Mouse (Mus musculus) gastrocnemius, postnatal 36 days (tissue): ENCODE measurements around the gene Kcnq1. TPM values are rescaled to one million over a fixed set of nuclear protein-coding genes. Genes with fewer than 3 reads are reported as not detected.

Experiments used
- DNase-seq, 2 experiments: peaks; one replicate each; pipeline ENCODE4 v3.0.0; 2022
- intact Hi-C: fragments of 180-260 bp; cut with DNase I; formaldehyde crosslinking; loops from one replicate; pipeline ENCODE4 v1.15.1; 2025
- total RNA-seq, 2 experiments: library from RNA; stranded (reverse); gene quantifications; 2 replicates each; pipeline ENCODE4 v1.2.3; 2021

The Kcnq1 gene
- total RNA-seq, 2 experiments from 2014 or later = 0.31 to 0.69 TPM

GRCm38 (mm10) chr7:143253126-143253871 is 147.1 kb downstream of the Kcnq1 start:
- DNase-seq = no peak
- intact Hi-C loops = no loop called here

- no peak for DNase-seq
- intact Hi-C loops = no loop called here
These were observed 148.7 kb downstream of the Kcnq1 start for GRCm38 (mm10) chr7:143254901-143255300.

- intact Hi-C loops = no loop called here
- no peak for DNase-seq
These were observed 155.1 kb downstream of the Kcnq1 start for GRCm38 (mm10) chr7:143261246-143261645.

DNA sequence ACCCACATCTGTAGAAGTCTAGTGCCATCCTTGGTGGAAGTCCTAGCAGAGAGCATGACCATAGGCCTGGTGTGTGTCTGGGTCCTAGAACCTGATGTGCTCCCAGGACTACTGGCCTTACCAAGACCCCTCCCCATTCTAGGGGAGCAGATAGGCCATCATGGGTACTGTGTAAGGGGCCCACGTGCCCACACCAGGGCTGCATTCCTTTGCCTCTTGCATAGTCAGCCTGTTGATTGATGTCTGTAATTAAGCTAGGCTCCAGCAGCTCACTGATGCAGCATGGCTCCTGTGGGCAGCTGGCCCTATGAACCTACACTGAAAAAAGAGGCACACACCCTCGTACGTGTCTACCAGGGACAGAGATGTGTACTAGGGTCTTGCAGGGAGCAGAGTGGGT is 157.4 kb downstream of the Kcnq1 start:
- intact Hi-C loops = no loop called here
- DNase-seq = no peak

DNA sequence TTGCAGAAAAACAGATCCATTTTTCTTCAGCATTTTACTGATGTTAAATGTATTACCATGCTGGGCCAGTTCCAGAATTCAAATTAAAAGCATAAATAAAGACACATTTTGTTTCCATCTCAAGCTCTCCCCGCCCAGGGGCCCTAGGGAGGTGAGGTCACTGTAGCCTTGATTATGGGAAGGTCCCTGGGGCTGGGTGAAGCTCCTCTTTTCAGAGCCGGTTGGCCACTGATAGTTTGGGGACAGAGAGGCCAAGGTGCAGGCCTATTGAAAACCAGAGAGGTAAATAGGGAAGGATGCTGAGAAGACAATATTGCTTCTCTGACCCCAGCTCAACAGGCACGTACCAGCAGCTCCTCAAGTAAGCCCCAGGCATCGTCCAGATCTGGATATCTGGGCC is 157.8 kb downstream of the Kcnq1 start:
- DNase-seq = no peak
- intact Hi-C loops = no loop called here

DNA sequence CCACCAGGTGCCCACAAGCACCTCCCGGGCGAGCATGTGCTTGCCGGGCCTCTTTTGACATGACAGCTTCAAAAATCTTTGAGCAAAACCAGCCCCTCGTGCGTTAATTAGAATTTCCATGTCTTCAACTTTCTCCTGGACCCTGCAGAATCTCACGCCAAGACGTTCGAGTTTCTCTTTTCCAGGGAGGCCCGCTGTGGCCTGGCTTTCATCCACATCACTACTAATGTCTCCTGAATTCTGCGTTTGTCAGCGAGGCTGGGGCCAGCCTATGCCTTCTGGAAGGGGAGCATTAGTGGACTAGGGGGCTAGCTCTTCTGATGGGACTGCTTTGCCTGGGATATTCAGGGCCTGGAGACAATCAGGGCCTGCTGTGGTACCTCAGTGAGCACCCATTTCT is 159.2 kb downstream of the Kcnq1 start:
- intact Hi-C loops = no loop called here
- DNase-seq = no peak

DNA sequence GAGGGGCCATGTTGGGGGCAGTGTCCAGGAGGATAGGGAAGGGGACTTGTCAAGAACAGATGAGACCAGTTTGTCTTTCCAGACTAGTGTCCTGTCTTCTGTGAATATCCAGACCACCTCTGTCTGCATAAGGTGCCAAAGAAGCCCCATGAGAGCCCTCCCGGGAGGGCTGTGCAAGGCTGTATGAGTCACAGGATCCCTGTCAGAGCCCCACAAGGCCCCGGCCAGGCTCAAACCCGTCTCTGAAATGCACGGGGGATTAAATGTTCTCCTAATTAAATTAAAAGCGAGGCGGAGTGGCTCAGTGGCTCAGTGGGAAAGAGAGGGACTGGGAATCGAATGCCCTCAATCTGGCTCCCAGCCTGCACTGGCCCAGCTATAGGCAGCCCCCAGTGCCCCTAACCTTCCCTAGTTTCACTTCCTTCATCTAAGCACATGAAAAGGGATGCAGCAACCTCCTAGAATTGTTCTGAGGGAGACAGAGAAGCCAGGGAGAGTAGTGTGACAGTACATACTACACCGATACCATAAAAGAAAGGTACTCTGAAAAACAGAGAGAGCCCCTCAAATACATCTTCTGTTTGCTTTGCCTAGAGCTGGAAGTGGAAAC is 159.8 kb downstream of the Kcnq1 start:
- no peak for DNase-seq
- intact Hi-C loops = no loop called here

GRCm38 (mm10) chr7:143273747-143274146 is 167.6 kb downstream of the Kcnq1 start:
- intact Hi-C loops = no loop called here
- DNase-seq = no peak

GRCm38 (mm10) chr7:143275030-143275429 is 168.9 kb downstream of the Kcnq1 start:
- intact Hi-C loops = no loop called here
- DNase-seq = no peak

DNA sequence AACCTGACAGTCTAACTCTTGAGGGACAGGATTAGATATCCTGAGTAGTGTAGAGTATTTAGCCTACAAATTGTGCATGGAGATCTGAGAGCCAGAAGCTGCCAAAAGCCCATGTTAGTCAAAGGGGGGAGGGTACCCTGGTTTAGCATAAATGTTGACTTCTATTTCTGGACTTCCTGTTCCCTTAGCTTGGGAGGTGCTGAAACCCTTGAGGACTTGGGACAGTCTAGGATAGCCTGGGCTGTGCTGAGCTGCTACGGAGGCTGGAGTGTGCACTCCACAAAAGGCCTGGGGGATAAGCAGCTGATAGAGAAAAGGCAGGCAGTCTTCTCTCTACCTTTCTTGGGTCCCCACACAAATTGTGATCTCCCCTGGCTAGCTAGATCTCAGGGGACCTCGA is 177.5 kb downstream of the Kcnq1 start:
- no peak for DNase-seq
- intact Hi-C loops = no loop called here

DNA sequence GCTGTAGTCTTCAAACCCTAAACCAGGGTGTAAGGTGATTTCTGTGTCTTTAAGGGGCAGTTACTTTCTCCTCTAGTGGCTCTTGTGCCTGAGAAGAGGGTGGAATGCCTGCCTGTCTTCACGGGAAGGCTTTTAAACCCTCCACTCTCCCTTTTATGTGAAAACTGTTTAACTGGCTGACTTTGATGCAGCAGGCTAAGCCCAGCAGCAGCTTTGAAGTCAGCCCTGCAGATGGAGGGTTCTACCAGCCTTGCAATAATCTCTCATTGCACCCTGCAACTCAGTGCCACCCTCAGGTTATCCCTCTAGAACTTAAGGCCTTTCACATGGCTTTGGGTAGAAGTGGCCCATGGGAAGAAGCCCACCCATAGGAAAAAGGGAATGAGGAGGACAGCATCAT is 178.7 kb downstream of the Kcnq1 start:
- intact Hi-C loops = no loop called here
- DNase-seq = no peak

DNA sequence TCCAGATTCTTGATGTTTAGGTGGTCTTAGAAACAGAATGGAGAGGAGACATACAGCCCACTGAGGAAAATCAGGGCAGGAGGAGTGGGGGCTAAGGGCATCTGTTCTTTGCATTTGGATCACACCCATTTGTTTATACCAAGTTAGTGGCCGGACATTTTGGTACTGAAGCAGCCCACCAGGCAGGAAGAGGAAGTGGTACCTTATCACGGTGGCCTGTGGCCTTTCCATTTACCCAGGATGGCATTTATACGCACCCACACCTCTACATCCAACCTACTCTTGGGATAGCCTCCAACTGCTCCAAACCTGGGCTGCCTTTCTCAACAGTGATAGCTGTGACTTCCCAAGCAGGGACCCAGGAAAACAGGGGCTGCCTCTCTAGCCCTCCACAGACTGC is 179.3 kb downstream of the Kcnq1 start:
- DNase-seq = no peak
- intact Hi-C loops = no loop called here

DNA sequence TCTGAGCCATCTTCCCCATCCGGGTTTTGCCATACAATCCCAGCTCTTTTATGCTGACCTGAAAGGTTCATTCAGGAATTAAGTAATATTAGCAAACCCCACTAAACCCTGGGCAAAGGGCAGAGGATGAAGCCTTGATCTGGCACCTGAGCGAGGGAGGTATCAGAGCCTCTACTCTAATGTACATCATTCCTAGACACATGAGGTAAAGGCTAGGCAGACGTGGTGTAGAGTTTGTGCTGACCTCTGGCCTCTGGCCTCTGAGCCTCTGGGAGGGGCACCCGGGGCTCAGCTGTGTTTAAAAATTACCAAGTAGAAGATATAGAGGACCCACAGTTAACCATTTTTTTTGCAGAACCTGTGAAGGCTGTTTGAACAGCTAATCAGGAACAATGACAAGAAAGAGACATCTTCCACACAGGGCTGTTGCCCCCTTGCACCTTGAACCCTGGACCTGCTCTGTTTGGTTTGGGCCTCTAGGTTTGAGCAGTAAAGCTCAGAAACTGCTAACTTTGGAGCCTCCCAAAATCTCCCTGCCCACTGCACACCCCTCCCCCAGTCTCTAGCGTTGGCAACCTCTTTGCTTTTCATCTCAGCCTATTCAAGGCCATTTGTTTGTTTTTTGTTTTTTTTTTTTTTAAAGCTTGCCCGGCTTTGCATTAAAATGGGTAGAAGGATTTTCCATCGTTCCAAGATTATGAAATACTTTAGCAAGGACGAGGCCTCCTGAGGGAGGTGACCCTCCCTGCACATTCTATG is 180.5 kb downstream of the Kcnq1 start:
- no peak for DNase-seq
- intact Hi-C loops = no loop called here

DNA sequence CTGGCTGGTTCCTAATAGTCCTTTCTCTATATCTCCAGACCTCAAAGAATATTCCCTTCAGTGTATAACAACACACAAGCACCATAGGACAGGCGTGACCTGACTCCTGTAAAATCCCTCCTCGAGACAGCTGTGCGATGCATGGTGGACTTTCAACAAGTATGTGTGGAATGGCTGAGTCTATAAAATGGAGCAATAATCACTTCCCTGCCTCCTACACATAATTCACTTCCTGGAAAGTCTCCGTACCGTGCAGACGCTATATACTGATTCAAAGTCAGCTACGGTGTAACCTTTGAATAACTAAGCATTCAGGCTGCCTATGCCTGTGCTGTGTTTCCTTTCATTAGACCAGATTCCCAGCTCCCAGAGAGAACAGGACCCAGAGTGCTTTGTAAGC is 182.0 kb downstream of the Kcnq1 start:
- no peak for DNase-seq
- intact Hi-C loops = no loop called here

DNA sequence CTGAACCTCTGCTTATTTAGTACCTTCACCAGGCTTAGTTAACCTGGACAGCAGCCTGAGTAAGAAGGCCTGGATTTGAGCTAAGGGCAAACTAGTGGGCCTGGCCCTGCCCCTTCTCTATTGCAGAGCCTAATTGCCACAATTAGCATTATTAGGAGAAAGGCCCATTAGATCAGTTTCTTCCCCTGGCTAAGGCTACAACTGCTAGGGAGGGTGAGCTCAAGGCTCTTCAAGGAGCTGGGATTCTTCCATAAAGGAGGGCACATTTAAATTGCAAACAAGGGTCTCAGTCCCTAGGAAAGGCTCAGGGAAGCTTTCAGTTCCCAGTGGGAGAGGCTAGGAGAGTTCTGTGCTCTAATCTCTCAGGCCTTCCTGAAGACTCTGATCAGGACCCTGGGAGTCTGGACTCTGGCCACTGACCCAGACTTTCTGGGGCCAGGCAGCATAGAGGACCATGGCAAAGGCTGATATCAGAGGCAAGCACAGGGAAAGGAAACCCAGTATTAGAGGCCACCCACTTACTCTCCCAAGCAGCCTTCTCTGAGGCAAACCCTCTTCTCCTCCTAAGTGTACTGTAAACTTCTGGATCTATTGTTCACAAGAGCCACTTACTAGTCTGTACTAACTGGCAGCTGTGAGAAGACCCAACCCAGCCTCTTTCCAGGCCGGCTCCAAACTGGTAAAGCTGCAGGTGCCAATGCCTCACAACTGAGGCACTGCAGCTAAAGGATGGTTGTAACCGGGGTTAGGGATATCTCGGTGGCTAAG is 183.1 kb downstream of the Kcnq1 start:
- intact Hi-C loops = no loop called here
- no peak for DNase-seq

DNA sequence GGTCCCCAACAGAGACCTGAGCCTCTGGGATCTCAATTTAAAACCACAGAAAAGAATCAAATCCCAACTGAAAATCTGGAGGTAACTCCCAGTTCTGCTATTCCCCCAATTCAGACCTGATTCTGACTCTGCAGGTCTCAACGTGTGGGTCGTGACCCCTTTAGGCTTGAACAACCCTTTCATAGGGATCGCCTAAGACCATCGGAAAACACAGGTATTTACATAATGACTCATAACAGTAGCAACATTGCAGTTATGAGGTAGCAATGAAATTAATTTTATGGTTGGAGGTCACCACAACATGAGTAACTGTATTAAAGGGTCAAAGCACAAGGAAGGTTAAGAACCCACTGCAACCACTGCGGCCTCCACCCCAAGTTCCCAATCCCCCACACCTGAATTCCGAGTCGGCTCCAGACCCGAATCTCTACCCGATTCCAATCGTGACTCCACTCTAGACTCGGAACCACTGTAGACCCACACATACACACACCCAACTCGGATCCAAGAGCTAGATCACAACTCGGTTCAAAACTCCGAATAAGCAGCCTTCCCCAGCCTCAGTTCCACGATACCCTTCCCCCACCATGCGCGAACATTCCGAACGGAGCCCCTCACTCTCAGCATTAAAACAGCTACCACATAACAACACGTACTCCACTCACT is 188.7 kb downstream of the Kcnq1 start:
- intact Hi-C loops = no loop called here
- DNase-seq = no peak

GRCm38 (mm10) chr7:143295356-143296000 is 189.3 kb downstream of the Kcnq1 start:
- DNase-seq = no peak
- intact Hi-C loops = no loop called here

DNA sequence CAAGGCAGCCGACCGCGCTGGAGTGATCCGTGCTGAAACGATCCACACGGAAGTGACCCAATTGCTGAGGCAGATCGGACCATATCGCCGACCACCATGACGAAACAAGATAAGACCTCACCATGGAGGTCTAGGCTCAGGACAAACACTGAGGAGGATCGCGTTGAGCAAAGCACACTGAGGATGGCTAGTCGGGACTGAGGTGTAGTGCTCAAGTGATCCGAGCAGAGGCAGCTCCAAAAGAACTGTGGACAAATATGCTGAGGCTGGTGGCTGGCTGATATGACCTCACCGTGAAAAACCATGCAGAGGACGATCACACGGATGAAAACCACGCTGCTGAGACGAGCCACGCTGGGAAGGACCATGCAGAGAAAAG is 189.8 kb downstream of the Kcnq1 start:
- intact Hi-C loops = no loop called here
- DNase-seq = no peak

DNA sequence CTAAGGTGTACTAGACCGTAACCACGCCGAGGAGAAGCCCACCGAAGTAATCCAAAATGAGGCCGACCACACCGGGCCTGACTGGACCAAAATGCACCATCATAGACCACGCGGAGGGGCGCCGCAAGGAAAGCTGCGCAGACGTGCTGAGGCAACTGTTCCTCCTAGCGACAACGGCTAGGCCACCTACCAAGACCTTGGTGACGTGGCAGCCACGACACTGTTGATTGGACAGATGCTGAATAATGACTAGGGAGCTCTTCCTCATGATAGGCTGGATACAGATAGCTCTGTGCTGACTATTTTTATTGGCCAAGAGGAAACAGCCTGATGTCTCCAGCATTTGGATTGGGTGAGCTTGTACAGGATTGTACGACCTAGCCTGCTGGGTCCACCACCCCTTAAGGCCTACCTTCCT is 190.2 kb downstream of the Kcnq1 start:
- intact Hi-C loops = no loop called here

DNA sequence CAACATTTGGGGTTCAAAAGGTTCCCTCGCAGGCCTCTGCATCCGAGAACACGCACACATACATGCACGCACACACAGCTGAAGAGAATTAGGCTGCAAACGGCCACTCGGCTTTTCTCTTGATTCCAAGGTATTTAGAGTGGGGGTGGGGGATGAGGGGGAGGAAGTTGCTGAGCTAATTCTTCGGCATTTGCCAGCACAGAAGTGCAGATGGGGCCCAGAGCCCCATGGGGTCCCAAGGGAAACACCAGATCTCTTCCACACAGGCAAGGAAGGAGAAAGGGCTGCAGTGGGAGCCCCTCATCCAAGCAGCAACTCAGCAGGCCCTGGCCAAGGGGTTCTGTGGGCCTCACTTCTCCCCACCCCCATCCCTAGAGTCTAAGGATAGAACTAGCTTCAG is 193.9 kb downstream of the Kcnq1 start:
- intact Hi-C loops = no loop called here

More for the DNA sequence above, 190.2 kb downstream of the Kcnq1 start:
- peak; percentile 68 to 81 for DNase-seq

More for the DNA sequence above, 193.9 kb downstream of the Kcnq1 start:
- no peak for DNase-seq
